Mouse (Mus musculus) neural tube, embryonic 12.5 days (tissue): ENCODE data around the gene Foxl2. TPM values are rescaled to one million over a fixed set of nuclear protein-coding genes. Genes with fewer than 3 reads are reported as not detected.

ENCODE experiments used
- ATAC-seq: fragments of 200-750 bp; cut with Nextera tagmentation; 2 replicates; pipeline ENCODE4 v1.8.0; 2017; ENCODE audit warnings: low read depth, mild to moderate bottlenecking, moderate TSS enrichment, moderate library complexity; ENCODE audit not compliant: low FRiP score
- H3K27ac ChIP-seq: fragments of 300-500 bp; sonication (generic); 2 replicates; pipeline ENCODE4 v1.5.1; 2016
- H3K27me3 ChIP-seq: fragments of 300-500 bp; sonication (generic); replicated peaks from 2 replicates; pipeline ENCODE4 v1.6.1; 2016; ENCODE audit warnings: mild to moderate bottlenecking
- H3K36me3 ChIP-seq: fragments of 300-500 bp; sonication (generic); 2 replicates; pipeline ENCODE4 v1.6.1; 2016; ENCODE audit warnings: mild to moderate bottlenecking
- H3K4me1 ChIP-seq: fragments of 300-500 bp; sonication (generic); 2 replicates; pipeline ENCODE4 v1.6.1; 2016
- H3K4me2 ChIP-seq: fragments of 300-500 bp; sonication (generic); replicated peaks from 2 replicates; pipeline ENCODE4 v1.6.1; 2016; ENCODE audit warnings: mild to moderate bottlenecking
- H3K4me3 ChIP-seq: fragments of 300-500 bp; sonication (generic); 2 replicates; pipeline ENCODE4 v1.5.1; 2016
- H3K9ac ChIP-seq: fragments of 300-500 bp; sonication (generic); 2 replicates; pipeline ENCODE4 v1.6.1; 2016; ENCODE audit warnings: mild to moderate bottlenecking
- H3K9me3 ChIP-seq: fragments of 300-500 bp; sonication (generic); 2 replicates; pipeline ENCODE4 v1.6.1; 2016; ENCODE audit warnings: mild to moderate bottlenecking
- WGBS: fragments of 180-500 bp; shearing (Covaris S2); methylation state at CpG from one replicate; pipeline ENCODE4 v1.1.7; 2016; 5-methylcytosine and 5-hydroxymethylcytosine counted together
- polyA plus RNA-seq: library from polyadenylated mRNA; unstranded; fragments of >200 nt; fragmentation: Nextera tagmentation; extraction: Ambion mirVana; gene quantifications from 2 replicates; pipeline ENCODE4 v1.2.1, GENCODE M21; 2016

Foxl2 gene
- polyA plus RNA-seq, 1 experiment from 2014 or later: 1.2 TPM

GRCm38 (mm10) chr9:98954391-98955102, 541 bp upstream of the Foxl2 start:
- H3K9ac ChIP-seq: 0 out of 2 replicates have a peak overlapping the region, but pooled peaks have one; percentile 23

GRCm38 (mm10) chr9:98955716-98956224, 682 bp downstream of the Foxl2 start:
- Histone ChIP-seq H3K36me3 (no peaks in the 10 kb centered on the region), H3K9me3 (no peaks in the 10 kb centered on the region), H3K27ac (no peak overlapping the region), H3K9ac (peak overlapping the region; percentile 39; the same call in 1 of the 2 replicates), H3K4me3 (peak overlapping the region; percentile 34), H3K27me3 (peaks cover 91% of the 10 kb centered on the region), H3K4me1 (peaks cover 35% of the 10 kb centered on the region), H3K4me2 (peak overlapping the region; percentile 68)
- ATAC-seq: no peak
- under 1% methylated on average over 60 of the region's 60 CpGs for WGBS

More at GRCm38 (mm10) chr9:98954391-98955102, 541 bp upstream of the Foxl2 start:
- Histone ChIP-seq H3K27ac (no peak overlapping the region), H3K9me3 (no peaks in the 10 kb centered on the region), H3K36me3 (no peaks in the 10 kb centered on the region), H3K4me2 (peak overlapping the region; percentile 68), H3K27me3 (peaks cover 87% of the 10 kb centered on the region), H3K4me1 (peaks cover 35% of the 10 kb centered on the region), H3K4me3 (peak overlapping the region; percentile 34)
- ATAC-seq: no peak
- 1% methylated on average over 33 of the region's 33 CpGs for WGBS

- H3K27ac ChIP-seq: no peak overlapping the region
Measured at GRCm38 (mm10) chr9:98956591-98957381, 1.7 kb downstream of the Foxl2 start.

GRCm38 (mm10) chr9:98957751-98958351, 2.8 kb downstream of the Foxl2 start:
- no peak overlapping the region for H3K4me3 ChIP-seq
- peaks cover 91% of the 10 kb centered on the region for H3K27me3 ChIP-seq

More at GRCm38 (mm10) chr9:98956591-98957381, 1.7 kb downstream of the Foxl2 start:
- Histone ChIP-seq H3K4me2 (peak overlapping the region; percentile 68), H3K27me3 (peaks cover 90% of the 10 kb centered on the region), H3K36me3 (no peaks in the 10 kb centered on the region), H3K9me3 (no peaks in the 10 kb centered on the region), H3K9ac (peak overlapping the region; percentile 44), H3K4me1 (peaks cover 35% of the 10 kb centered on the region), H3K4me3 (peak overlapping the region; percentile 34)
- WGBS: under 1% methylated on average over 79 of the region's 80 CpGs
- peak; percentile 28; the same call in 1 of the 2 replicates for ATAC-seq

GRCm38 (mm10) chr9:98958628-98959027, 3.5 kb downstream of the Foxl2 start:
- 4% methylated on average over 6 of the region's 6 CpGs for WGBS
- no peak overlapping the region for H3K4me3 ChIP-seq
- H3K9ac ChIP-seq: no peak overlapping the region
- peaks cover 27% of the 10 kb centered on the region for H3K4me1 ChIP-seq
- H3K36me3 ChIP-seq: no peaks in the 10 kb centered on the region
- H3K9me3 ChIP-seq: no peaks in the 10 kb centered on the region
- H3K27me3 ChIP-seq: peaks cover 91% of the 10 kb centered on the region
- no peak overlapping the region for H3K4me2 ChIP-seq
- ATAC-seq: no peak
- H3K27ac ChIP-seq: no peak overlapping the region

More at GRCm38 (mm10) chr9:98957751-98958351, 2.8 kb downstream of the Foxl2 start:
- Histone ChIP-seq H3K36me3 (no peaks in the 10 kb centered on the region), H3K9ac (no peak overlapping the region), H3K4me1 (peaks cover 27% of the 10 kb centered on the region), H3K4me2 (no peak overlapping the region), H3K27ac (no peak overlapping the region), H3K9me3 (no peaks in the 10 kb centered on the region)
- WGBS: under 1% methylated on average over 23 of the region's 23 CpGs
- ATAC-seq: no peak

GRCm38 (mm10) chr9:98959851-98960250, 4.8 kb downstream of the Foxl2 start:
- Histone ChIP-seq H3K4me3 (no peak overlapping the region), H3K27me3 (peaks cover 91% of the 10 kb centered on the region), H3K4me2 (no peak overlapping the region), H3K9me3 (no peaks in the 10 kb centered on the region), H3K4me1 (peaks cover 23% of the 10 kb centered on the region), H3K9ac (no peak overlapping the region), H3K27ac (no peak overlapping the region), H3K36me3 (no peaks in the 10 kb centered on the region)
- ATAC-seq: no peak
- WGBS: 27% methylated on average over 3 of the region's 3 CpGs

GRCm38 (mm10) chr9:98960348-98960747, 5.3 kb downstream of the Foxl2 start:
- Histone ChIP-seq H3K4me3 (no peak overlapping the region), H3K36me3 (no peaks in the 10 kb centered on the region), H3K27ac (no peak overlapping the region), H3K4me2 (no peak overlapping the region), H3K27me3 (peaks cover 91% of the 10 kb centered on the region), H3K4me1 (peaks cover 18% of the 10 kb centered on the region), H3K9ac (no peak overlapping the region), H3K9me3 (no peaks in the 10 kb centered on the region)
- 12% methylated on average over 5 of the region's 5 CpGs for WGBS
- no peak for ATAC-seq

- no peak overlapping the region for H3K4me2 ChIP-seq
- H3K27ac ChIP-seq: no peak overlapping the region
- peaks cover 4% of the 10 kb centered on the region; the same call in 1 of the 2 replicates for H3K4me1 ChIP-seq
- WGBS: 3% methylated on average over 22 of the region's 22 CpGs
- H3K36me3 ChIP-seq: no peaks in the 10 kb centered on the region
- no peak overlapping the region for H3K4me3 ChIP-seq
- H3K27me3 ChIP-seq: peaks cover 91% of the 10 kb centered on the region
- H3K9me3 ChIP-seq: no peaks in the 10 kb centered on the region
- no peak overlapping the region for H3K9ac ChIP-seq
- ATAC-seq: no peak
Measured at GRCm38 (mm10) chr9:98961591-98962477, 6.7 kb downstream of the Foxl2 start.

- Histone ChIP-seq H3K36me3 (no peaks in the 10 kb centered on the region), H3K27me3 (peaks cover 90% of the 10 kb centered on the region), H3K4me2 (no peak overlapping the region), H3K4me1 (no peaks in the 10 kb centered on the region), H3K9me3 (no peaks in the 10 kb centered on the region), H3K4me3 (no peak overlapping the region), H3K27ac (no peak overlapping the region), H3K9ac (no peak overlapping the region)
- under 1% methylated on average over 20 of the region's 20 CpGs for WGBS
- ATAC-seq: no peak
Measured at GRCm38 (mm10) chr9:98962478-98963142, 7.5 kb downstream of the Foxl2 start.

- peaks cover 90% of the 10 kb centered on the region for H3K27me3 ChIP-seq
- whole genome bisulfite sequencing: 3% methylated on average over 18 of the region's 18 CpGs
- no peak overlapping the region for H3K4me2 ChIP-seq
- H3K4me1 ChIP-seq: no peaks in the 10 kb centered on the region
- no peak for ATAC-seq
- H3K9me3 ChIP-seq: no peaks in the 10 kb centered on the region
- no peak overlapping the region for H3K27ac ChIP-seq
- H3K36me3 ChIP-seq: no peaks in the 10 kb centered on the region
- H3K9ac ChIP-seq: no peak overlapping the region
- H3K4me3 ChIP-seq: no peak overlapping the region
Measured at GRCm38 (mm10) chr9:98963661-98964060, 8.6 kb downstream of the Foxl2 start.

- 0 out of 2 replicates have a peak, but pooled peaks have one; percentile 13 for ATAC-seq
- no peaks in the 10 kb centered on the region for H3K36me3 ChIP-seq
- H3K4me2 ChIP-seq: no peak overlapping the region
- H3K9me3 ChIP-seq: no peaks in the 10 kb centered on the region
- H3K27ac ChIP-seq: no peak overlapping the region
- H3K27me3 ChIP-seq: peaks cover 83% of the 10 kb centered on the region
- under 1% methylated on average over 18 of the region's 18 CpGs for WGBS
- H3K4me1 ChIP-seq: no peaks in the 10 kb centered on the region
- no peak overlapping the region for H3K4me3 ChIP-seq
- no peak overlapping the region for H3K9ac ChIP-seq
Measured at GRCm38 (mm10) chr9:98965084-98965483, 10.0 kb downstream of the Foxl2 start.
